Mouse (Mus musculus) thymus, adult 2 months (tissue): ENCODE measurements at regions not wholly inside any gene's neighbourhood (a gene's known extent, or its start where the extent isn't known, plus 50 kb on each side); places are given as distances from the start of the nearest gene placed in this dataset.

Experiments
- DNase-seq: peaks from one replicate; pipeline ENCODE4 v3.0.0; 2021
- H3K27ac ChIP-seq: fragments of 200-500 bp; 2 replicates; pipeline ENCODE4 v1.5.1; 2012; ENCODE audit warnings: low read length, control low read depth; ENCODE audit not compliant: control insufficient read depth, insufficient read depth
- H3K27me3 ChIP-seq: fragments of 200-500 bp; 2 replicates; pipeline ENCODE4 v1.6.1; 2012; ENCODE audit warnings: mild to moderate bottlenecking, low read length, moderate library complexity, mixed read lengths; ENCODE audit not compliant: control insufficient read depth, insufficient read depth
- H3K36me3 ChIP-seq: fragments of 200-500 bp; 2 replicates; pipeline ENCODE4 v1.6.1; 2012; ENCODE audit warnings: mild to moderate bottlenecking, low read length, moderate library complexity; ENCODE audit not compliant: control insufficient read depth, insufficient read depth
- H3K4me1 ChIP-seq: fragments of 200-500 bp; replicated peaks from 2 replicates; pipeline ENCODE4 v1.6.1; 2012; ENCODE audit warnings: low read length; ENCODE audit not compliant: control insufficient read depth, insufficient read depth
- H3K4me3 ChIP-seq: fragments of 200-500 bp; 2 replicates; pipeline ENCODE4 v1.5.1; 2012; ENCODE audit warnings: mild to moderate bottlenecking, low read length, control low read depth, moderate library complexity; ENCODE audit not compliant: control insufficient read depth, insufficient read depth
- CTCF ChIP-seq: fragments of 200-500 bp; IDR thresholded peaks from 2 replicates; pipeline ENCODE4 v1.5.1; 2012; ENCODE audit warnings: mild to moderate bottlenecking, control low read depth, low read length, moderate library complexity, borderline replicate concordance; ENCODE audit not compliant: control insufficient read depth, poor library complexity, insufficient read depth; ENCODE audit errors: extremely low read depth
- POLR2A ChIP-seq: fragments of 200-500 bp; IDR thresholded peaks from 2 replicates; pipeline ENCODE4 v1.6.1; 2012; ENCODE audit warnings: mild to moderate bottlenecking, low read length, control low read depth, moderate library complexity; ENCODE audit not compliant: control insufficient read depth, poor library complexity, insufficient read depth; ENCODE audit errors: extremely low read depth
- WGBS: fragments of 180-500 bp; shearing (Covaris S2); methylation state at CpG from one replicate; pipeline ENCODE4 v1.1.7; 2018; 5-methylcytosine and 5-hydroxymethylcytosine counted together

DNA sequence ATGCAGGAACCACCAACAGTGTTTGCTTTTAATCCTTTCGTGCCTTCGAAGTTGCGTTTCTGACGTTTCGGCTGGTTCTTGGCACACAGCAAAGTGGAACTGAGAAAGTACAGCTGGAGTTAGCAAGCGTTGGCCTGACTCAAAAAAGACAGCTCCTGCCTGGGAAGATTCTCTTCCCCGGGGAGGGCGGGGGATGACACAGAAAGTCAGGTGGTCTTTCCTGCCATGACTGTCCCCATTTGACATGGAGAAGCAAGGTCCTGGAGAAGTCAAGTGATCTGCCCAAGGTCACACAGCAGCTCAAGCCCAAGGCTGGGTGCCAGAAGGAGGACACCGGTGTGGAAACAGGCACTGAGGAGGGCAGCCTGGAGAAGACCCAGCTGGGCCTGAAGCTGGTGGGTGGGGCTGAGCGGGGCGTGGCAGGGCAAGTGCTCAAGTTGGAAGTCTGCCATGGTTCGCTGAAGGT lies 411.4 kb downstream of the Matn1 start:
- TF ChIP-seq POLR2A (no peak), CTCF (no peak)
- Histone ChIP-seq H3K36me3 (no peaks in the 10 kb centered on the region), H3K27me3 (no peaks in the 10 kb centered on the region), H3K27ac (no peak overlapping the region), H3K4me1 (no peaks in the 10 kb centered on the region), H3K4me3 (no peak overlapping the region)
- DNase-seq, result no peak
- 87% methylated on average over 12 of the region's 12 CpGs for WGBS

DNA sequence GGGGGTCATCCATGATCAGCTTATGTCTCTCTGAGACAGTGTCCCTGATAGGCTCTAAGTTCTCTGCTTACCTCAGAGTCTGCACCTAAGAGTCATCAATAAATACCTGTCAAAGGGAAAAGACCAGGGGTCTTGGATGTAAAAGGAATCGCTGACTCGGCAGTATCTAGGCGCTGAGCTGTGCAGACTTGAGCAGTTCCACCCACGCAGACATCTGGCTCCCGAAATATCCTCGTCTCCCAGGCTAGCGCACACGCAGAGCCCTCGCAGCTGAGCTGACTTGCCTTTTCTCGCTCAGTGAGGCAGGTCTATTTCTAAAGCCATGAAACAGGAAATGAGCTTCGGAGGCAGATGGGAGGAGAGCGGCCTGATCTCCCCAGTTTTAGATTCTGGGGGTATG lies 412.1 kb downstream of the Matn1 start:
- WGBS, result 87% methylated on average over 12 of the region's 12 CpGs
- Histone ChIP-seq H3K27ac (no peak overlapping the region), H3K4me3 (no peak overlapping the region), H3K4me1 (no peaks in the 10 kb centered on the region), H3K27me3 (no peaks in the 10 kb centered on the region), H3K36me3 (no peaks in the 10 kb centered on the region)
- DNase-seq, result no peak
- TF ChIP-seq POLR2A (no peak), CTCF (no peak)

- 88% methylated on average over 1 of the region's 1 CpGs for whole genome bisulfite sequencing
- no peaks in the 10 kb centered on the region for H3K4me1 ChIP-seq
- no peaks in the 10 kb centered on the region for H3K27me3 ChIP-seq
- H3K27ac ChIP-seq, result no peak overlapping the region
- H3K36me3 ChIP-seq, result no peaks in the 10 kb centered on the region
- H3K4me3 ChIP-seq, result no peak overlapping the region
- no peak for DNase-seq
- TF ChIP-seq CTCF (no peak), POLR2A (no peak)
Measured at GRCm38 (mm10) chr4:131363030-131363429, 418.8 kb downstream of the Matn1 start.

DNA sequence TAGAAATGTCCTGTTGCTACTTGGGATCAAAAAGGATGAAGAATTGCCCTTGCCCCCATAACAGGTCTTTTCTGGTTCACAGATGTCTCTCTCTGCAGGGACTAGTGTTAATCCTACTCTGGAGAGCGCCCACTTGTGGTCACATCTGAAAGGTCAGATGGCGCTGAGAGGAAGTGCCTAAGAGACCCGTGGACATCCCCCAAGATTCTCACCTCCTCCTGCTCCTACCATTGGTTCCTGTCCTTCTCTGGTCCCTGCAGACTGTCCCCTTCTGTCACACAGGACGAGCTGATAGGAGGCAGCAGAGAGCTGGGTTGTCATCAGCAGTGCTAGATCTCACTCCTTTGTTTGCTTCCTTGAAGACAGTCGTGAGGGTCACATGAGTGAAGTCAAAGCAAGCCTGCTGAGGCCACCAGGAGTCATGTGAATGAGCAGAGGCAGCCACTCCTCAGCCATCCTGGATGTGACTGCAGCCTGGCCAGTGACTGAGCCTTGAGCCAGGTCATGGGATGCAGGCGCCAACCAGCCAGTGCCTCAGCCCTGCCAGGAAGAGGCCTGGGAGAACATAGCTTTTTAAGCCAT lies 420.6 kb downstream of the Matn1 start:
- peak; percentile 28 for DNase-seq
- Histone ChIP-seq H3K4me3 (no peak overlapping the region), H3K27me3 (no peaks in the 10 kb centered on the region), H3K4me1 (no peaks in the 10 kb centered on the region), H3K36me3 (no peaks in the 10 kb centered on the region), H3K27ac (no peak overlapping the region)
- WGBS, result 28% methylated on average over 6 of the region's 6 CpGs
- TF ChIP-seq POLR2A, result no peak
- TF ChIP-seq CTCF, result no peak

GRCm38 (mm10) chr4:131366006-131366405 lies 421.8 kb downstream of the Matn1 start:
- DNase-seq, result no peak
- Histone ChIP-seq H3K27ac (no peak overlapping the region), H3K4me1 (no peaks in the 10 kb centered on the region), H3K4me3 (no peak overlapping the region), H3K27me3 (no peaks in the 10 kb centered on the region), H3K36me3 (no peaks in the 10 kb centered on the region)
- 78% methylated on average over 2 of the region's 2 CpGs for WGBS
- no peak for TF ChIP-seq CTCF
- no peak for TF ChIP-seq POLR2A

DNA sequence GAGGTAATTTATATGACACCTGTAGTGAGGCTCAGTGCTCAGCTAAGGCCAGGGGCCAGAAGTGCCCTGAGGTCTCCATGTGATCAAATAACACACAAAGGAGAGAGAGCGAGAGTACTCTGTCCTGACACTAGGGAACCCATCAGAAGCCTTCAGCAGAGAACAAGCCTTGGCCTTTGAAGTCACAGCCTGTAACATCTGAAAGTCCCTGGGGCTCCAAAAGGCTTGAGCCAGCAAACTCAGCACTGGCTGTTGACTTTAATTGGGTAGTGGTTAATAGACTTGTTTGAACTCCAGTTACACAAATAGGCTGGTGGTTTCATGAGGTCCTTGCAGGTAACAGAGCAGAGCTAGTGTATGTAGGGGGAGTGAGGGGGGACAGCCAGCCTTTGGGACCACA lies 422.5 kb downstream of the Matn1 start:
- H3K4me3 ChIP-seq, result no peak overlapping the region
- H3K27me3 ChIP-seq, result no peaks in the 10 kb centered on the region
- H3K4me1 ChIP-seq, result no peaks in the 10 kb centered on the region
- no peak for DNase-seq
- TF ChIP-seq POLR2A (no peak), CTCF (no peak)
- H3K36me3 ChIP-seq, result no peaks in the 10 kb centered on the region
- H3K27ac ChIP-seq, result no peak overlapping the region
- 94% methylated on average over 1 of the region's 1 CpGs for WGBS

- H3K4me1 ChIP-seq, result no peaks in the 10 kb centered on the region
- 82% methylated on average over 16 of the region's 16 CpGs for WGBS
- no peak for DNase-seq
- no peak overlapping the region for H3K4me3 ChIP-seq
- H3K36me3 ChIP-seq, result no peaks in the 10 kb centered on the region
- no peaks in the 10 kb centered on the region for H3K27me3 ChIP-seq
- TF ChIP-seq CTCF (no peak), POLR2A (no peak)
- no peak overlapping the region for H3K27ac ChIP-seq
Measured at GRCm38 (mm10) chr4:131372517-131372916, 428.3 kb downstream of the Matn1 start.
